In the genomic region with DNA sequence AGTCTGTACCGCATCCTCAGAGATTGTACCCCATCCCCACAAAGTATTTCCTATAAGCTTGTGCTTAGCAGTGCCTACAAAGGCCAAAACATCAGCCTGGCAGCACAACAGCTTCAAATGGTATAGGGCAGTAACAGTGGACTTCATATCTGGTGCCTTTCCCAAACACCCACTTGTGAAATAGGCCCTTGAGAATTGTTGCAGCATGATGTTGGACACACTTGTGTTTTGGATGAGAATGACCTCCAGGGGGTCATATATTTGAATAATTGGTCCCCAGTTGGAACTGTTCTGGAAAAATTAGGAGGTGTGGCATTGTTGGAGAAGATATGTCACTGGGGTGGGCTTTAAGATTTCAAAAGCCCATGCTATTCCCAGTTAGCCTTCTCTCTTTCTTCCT, we compare ENCODE assay signal across 17 mouse cellular contexts.
"Had no signal": no experiment of that assay in that cellular context is flagged by ENCODE, and none has a peak within 500 bp of the region (broad histone marks: within the 10 kb centered on the region; RNA-seq: fewer than 3 reads in every experiment).

No protein-coding gene starts in this region.

- H3K9me3 ChIP-seq: lung, embryonic 15.5 days; megakaryocyte, embryonic 14.5 days; midbrain, embryonic 13.5 days; midbrain, embryonic 15.5 days; neural tube, embryonic 12.5 days; stomach, embryonic 15.5 days had no signal

- H3K9ac ChIP-seq: lung, embryonic 15.5 days; midbrain, embryonic 13.5 days; midbrain, embryonic 15.5 days; neural tube, embryonic 12.5 days; stomach, embryonic 15.5 days had no signal

- H3K27me3 ChIP-seq: lung, embryonic 15.5 days; megakaryocyte, embryonic 14.5 days; midbrain, embryonic 13.5 days; midbrain, embryonic 15.5 days; neural tube, embryonic 12.5 days; stomach, embryonic 15.5 days had no signal

- H3K4me3 ChIP-seq: lung, embryonic 15.5 days; megakaryocyte, embryonic 14.5 days; midbrain, embryonic 13.5 days; midbrain, embryonic 15.5 days; neural tube, embryonic 12.5 days; stomach, embryonic 15.5 days had no signal

- ATAC-seq: lung, postnatal 0 days; midbrain, embryonic 13.5 days; midbrain, embryonic 15.5 days had no signal

- H3K4me2 ChIP-seq: lung, embryonic 15.5 days; midbrain, embryonic 11.5 days; midbrain, embryonic 13.5 days; midbrain, embryonic 15.5 days; neural tube, embryonic 12.5 days; stomach, embryonic 15.5 days had no signal

- DNase-seq: lung, adult 2 months; lung, postnatal 14 days; lung, postnatal 36 days; right cerebral cortex, postnatal 14 days; thymus, adult 2 months; thymus, postnatal 25 days; thymus, postnatal 4 days had no signal

- H3K27ac ChIP-seq: lung, embryonic 15.5 days; macrophage; midbrain, embryonic 13.5 days; midbrain, embryonic 15.5 days; neural tube, embryonic 12.5 days; stomach, embryonic 15.5 days; stomach, postnatal 0 days had no signal
